Mouse (Mus musculus) megakaryocyte, embryonic 14.5 days (primary cell): Measurements from ENCODE around the gene Zbtb5.

Source experiments
- FLI1 ChIP-seq: IDR thresholded peaks from 2 replicates; pipeline ENCODE4 v1.6.1; 2012; ENCODE audit warnings: low read length, inconsistent platforms, mixed read lengths
- GATA1 ChIP-seq: IDR thresholded peaks from 3 replicates; pipeline ENCODE4 v1.6.1; 2012; ENCODE audit warnings: mixed read lengths, low read length, inconsistent platforms, borderline replicate concordance

DNA sequence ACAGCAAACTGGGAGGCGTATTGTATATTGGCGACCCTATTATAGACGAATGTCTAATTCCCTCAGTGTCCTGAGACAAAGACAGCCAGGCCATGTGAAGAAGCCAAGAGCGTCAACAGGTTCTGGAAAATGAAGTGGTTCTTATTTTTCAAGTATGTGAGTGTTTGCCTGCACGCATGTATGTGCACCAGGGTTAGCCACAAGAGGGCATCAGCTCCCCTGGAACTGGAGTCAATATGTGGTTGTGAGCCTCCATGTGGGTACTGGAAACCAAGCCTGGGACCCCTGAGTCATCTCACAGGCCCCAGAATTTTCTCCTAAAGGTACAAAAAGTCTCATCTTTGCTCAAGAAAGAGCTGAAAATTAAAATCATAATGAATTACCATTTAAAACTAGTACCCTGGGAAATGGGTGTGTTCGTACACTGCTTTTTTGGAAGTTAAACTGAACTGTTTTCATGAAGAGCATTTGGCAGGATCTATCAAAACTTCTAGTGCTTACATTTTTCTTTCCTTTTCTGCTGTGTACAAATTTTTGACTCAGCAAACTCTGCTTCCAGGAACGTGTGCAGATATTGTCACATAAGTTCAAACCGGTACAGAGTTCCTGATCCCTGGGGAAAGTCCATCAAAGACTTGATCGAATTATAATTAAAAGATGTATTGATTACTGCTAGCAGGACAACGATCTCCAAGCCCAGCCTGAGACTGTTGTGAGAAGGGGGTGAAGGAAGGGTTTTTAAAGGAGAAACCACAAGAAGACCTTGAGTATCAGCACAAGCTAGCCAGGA, 35.1 kb downstream of the Zbtb5 start:
- TF ChIP-seq GATA1 (no peak), FLI1 (no peak)
